Comparison of ENCODE assay signal across 23 mouse cellular contexts in genomic region chr5:137723840-137724239, GRCm38 (mm10). TPM values are rescaled to one million over a fixed set of nuclear protein-coding genes. Genes with fewer than 3 reads are reported as not detected.
DNase-seq lines count a peak whose midpoint lies in the region; ATAC-seq and TF ChIP-seq lines count a peak whose summit lies in the region.
"Had no signal": no experiment of that assay in that cellular context is flagged by ENCODE, and none has a peak within 500 bp of the region (broad histone marks: within the 10 kb centered on the region; RNA-seq: fewer than 3 reads in every experiment).

No protein-coding gene starts in this region.

- H3K4me1 ChIP-seq in spleen, adult 2 months (ENCODE audit: control insufficient read depth, insufficient read depth, insufficient read length) = peaks cover 12% of the 10 kb centered on the region; the same call in 1 of the 2 replicates
- no peaks in the 10 kb centered on the region for H3K4me1 ChIP-seq in forebrain, embryonic 12.5 days
- H3K4me1 ChIP-seq: forebrain, embryonic 15.5 days had no signal

- no peak overlapping the region for H3K4me2 ChIP-seq in forebrain, embryonic 12.5 days
- H3K4me2 ChIP-seq: embryonic facial prominence, embryonic 15.5 days; forebrain, embryonic 15.5 days; hindbrain, embryonic 14.5 days; intestine, embryonic 15.5 days had no signal

- peak overlapping the region; percentile 65 for H3K27ac ChIP-seq in spleen, adult 2 months (ENCODE audit: insufficient read depth, low read length)
- no peak overlapping the region for H3K27ac ChIP-seq in forebrain, embryonic 12.5 days
- H3K27ac ChIP-seq: embryonic facial prominence, embryonic 15.5 days; forebrain, embryonic 10.5 days; forebrain, embryonic 15.5 days; heart, embryonic 10.5 days; hindbrain, embryonic 10.5 days; hindbrain, embryonic 14.5 days; intestine, embryonic 15.5 days had no signal

- 20% methylated on average over 5 of the region's 5 CpGs for WGBS in spleen, adult 2 months
- WGBS in forebrain, embryonic 12.5 days = 93% methylated on average over 5 of the region's 5 CpGs

- peak in 1 of 2 experiments; percentile 27 for DNase-seq in spleen, adult 2 months (ENCODE audit: low read depth in 1 of 2, low spot score in 2 of 2)
- DNase-seq in spleen, postnatal 14 days (ENCODE audit: low spot score in 2 of 2) = no peak
- DNase-seq in left cerebral cortex, postnatal 25 days (ENCODE audit: low spot score in 2 of 2) = no peak
- DNase-seq: adrenal gland, postnatal 25 days; cerebellum, adult 11 months; cerebellum, adult 8-10 months; cerebellum, postnatal 14 days; gastrocnemius, postnatal 36 days; heart, adult 18-20 months; heart, postnatal 10 days had no signal

- no peak for TF ChIP-seq POLR2A in spleen, adult 2 months (IDR thresholded peaks at IDR 0.05; ENCODE audit: low read depth, low read length)

- ATAC-seq in granulocyte monocyte progenitor cell, adult 5-6 weeks (replicated peaks; ENCODE audit: poor library complexity, severe bottlenecking) = peak; percentile 63
- 0 out of 2 replicates have a peak, but pooled peaks have one; percentile 47 for ATAC-seq in monocyte, adult 5-6 weeks (replicated peaks; ENCODE audit: insufficient number of reproducible peaks, low FRiP score, low TSS enrichment, poor library complexity, severe bottlenecking)
- no peak for ATAC-seq in forebrain, embryonic 12.5 days (ENCODE audit: low FRiP score)
- ATAC-seq in cerebellum, adult (ENCODE audit: insufficient number of reproducible peaks, low FRiP score, low TSS enrichment) = no peak
- ATAC-seq: activated CD4-positive, CD25-positive, alpha-beta regulatory T cell, adult 4 months; forebrain, embryonic 15.5 days; intestine, embryonic 15.5 days had no signal

- no peaks in the 10 kb centered on the region for H3K27me3 ChIP-seq in spleen, adult 2 months (ENCODE audit: control insufficient read depth, insufficient read depth, low read length)
- no peaks in the 10 kb centered on the region; the same call in 1 of the 2 replicates for H3K27me3 ChIP-seq in forebrain, embryonic 12.5 days
- H3K27me3 ChIP-seq: embryonic facial prominence, embryonic 15.5 days; forebrain, embryonic 15.5 days; intestine, embryonic 15.5 days had no signal

- intact Hi-C loops in left cerebral cortex, postnatal 25 days (cut with DNase I) = loop anchor here (5.0 kb wide), 1 partner anchor 37 kb away; no protein-coding TSS in a partner anchor

- no peak overlapping the region for H3K9ac ChIP-seq in forebrain, embryonic 12.5 days
- H3K9ac ChIP-seq: embryonic facial prominence, embryonic 15.5 days; forebrain, embryonic 15.5 days; hindbrain, embryonic 14.5 days; intestine, embryonic 15.5 days had no signal

- no peak overlapping the region for H3K4me3 ChIP-seq in spleen, adult 2 months (ENCODE audit: extremely low read depth, insufficient read depth, insufficient read length)
- no peak overlapping the region for H3K4me3 ChIP-seq in forebrain, embryonic 12.5 days (replicated peaks)
- H3K4me3 ChIP-seq: embryonic facial prominence, embryonic 15.5 days; erythroblast, embryonic 14.5 days; forebrain, embryonic 10.5 days; forebrain, embryonic 15.5 days; heart, embryonic 10.5 days; hindbrain, embryonic 10.5 days; intestine, embryonic 15.5 days had no signal

- no peak for TF ChIP-seq CTCF in spleen, adult 2 months (IDR thresholded peaks at IDR 0.05; ENCODE audit: extremely low read depth, insufficient read depth, insufficient read length, insufficient replicate concordance)

- H3K9me3 ChIP-seq in forebrain, embryonic 12.5 days = no peaks in the 10 kb centered on the region
- H3K9me3 ChIP-seq: embryonic facial prominence, embryonic 15.5 days; forebrain, embryonic 10.5 days; forebrain, embryonic 15.5 days; heart, embryonic 10.5 days; hindbrain, embryonic 10.5 days; intestine, embryonic 15.5 days had no signal

- no peaks in the 10 kb centered on the region for H3K36me3 ChIP-seq in spleen, adult 2 months (ENCODE audit: control insufficient read depth, insufficient read depth, low read length)
- H3K36me3 ChIP-seq in forebrain, embryonic 12.5 days (replicated peaks) = 0 out of 2 replicates have a peak, but pooled peaks cover 2% of the 10 kb centered on the region
- H3K36me3 ChIP-seq: embryonic facial prominence, embryonic 15.5 days; heart, embryonic 10.5 days; hindbrain, embryonic 10.5 days; intestine, embryonic 15.5 days had no signal

RNA-seq across cellular contexts. Expression of gene Nyap1, which starts 17.6 kb away (rescaled TPM):
- polyA plus RNA-seq in spleen, adult 2 months (2012; rRNA removed) = 1.2 and 1.9 TPM in 2 replicates
- total RNA-seq in granulocyte monocyte progenitor cell, adult 5-6 weeks (2014; fragmentation: Nextera tagmentation) = not detected in 2 replicates
- total RNA-seq in granulocyte monocyte progenitor cell, adult 5-6 weeks (2017) = not detected in 2 replicates
- 0.19 to 1.2 TPM (median 0.43 TPM) in 3 replicates for total RNA-seq in monocyte, adult 5-6 weeks (2017)
- polyA plus RNA-seq in forebrain, embryonic 12.5 days (2016; fragmentation: Nextera tagmentation; extraction: Ambion mirVana) = 19.5 and 22.6 TPM in 2 replicates
- 10 to 100 TPM; 69.0 to 73.4 TPM for total RNA-seq in left cerebral cortex, postnatal 25 days (2021)

RNA-seq across cellular contexts. Expression of gene Tsc22d4, which starts 21.7 kb away (rescaled TPM):
- polyA plus RNA-seq in spleen, adult 2 months (2012; rRNA removed) = 133 and 180 TPM in 2 replicates
- total RNA-seq in granulocyte monocyte progenitor cell, adult 5-6 weeks (2014; fragmentation: Nextera tagmentation) = 71.5 and 78.5 TPM in 2 replicates
- total RNA-seq in granulocyte monocyte progenitor cell, adult 5-6 weeks (2017) = 57.5 and 74.8 TPM in 2 replicates
- total RNA-seq in monocyte, adult 5-6 weeks (2017) = 65.2 to 107 TPM (median 70.0 TPM) in 3 replicates
- 68.6 and 73.2 TPM in 2 replicates for polyA plus RNA-seq in forebrain, embryonic 12.5 days (2016; fragmentation: Nextera tagmentation; extraction: Ambion mirVana)
- total RNA-seq in left cerebral cortex, postnatal 25 days (2021) = 100 to 1,000 TPM; 173 to 195 TPM

RNA-seq across cellular contexts. Expression of gene Agfg2, which starts 39.3 kb away (rescaled TPM):
- 16.5 and 23.3 TPM in 2 replicates for polyA plus RNA-seq in spleen, adult 2 months (2012; rRNA removed)
- total RNA-seq in granulocyte monocyte progenitor cell, adult 5-6 weeks (2014; fragmentation: Nextera tagmentation) = 13.7 and 15.0 TPM in 2 replicates
- 10.7 and 13.9 TPM in 2 replicates for total RNA-seq in granulocyte monocyte progenitor cell, adult 5-6 weeks (2017)
- total RNA-seq in monocyte, adult 5-6 weeks (2017) = 7.7 to 11.8 TPM (median 9.0 TPM) in 3 replicates
- polyA plus RNA-seq in forebrain, embryonic 12.5 days (2016; fragmentation: Nextera tagmentation; extraction: Ambion mirVana) = 28.2 and 31.1 TPM in 2 replicates
- 10 to 100 TPM; 40.0 to 43.9 TPM for total RNA-seq in left cerebral cortex, postnatal 25 days (2021)

RNA-seq across cellular contexts. Expression of gene Ppp1r35, which starts 54.8 kb away (rescaled TPM):
- polyA plus RNA-seq in spleen, adult 2 months (2012; rRNA removed) = 43.9 and 55.3 TPM in 2 replicates
- total RNA-seq in granulocyte monocyte progenitor cell, adult 5-6 weeks (2014; fragmentation: Nextera tagmentation) = 29.4 and 36.7 TPM in 2 replicates
- 22.9 and 24.1 TPM in 2 replicates for total RNA-seq in granulocyte monocyte progenitor cell, adult 5-6 weeks (2017)
- 8.7 to 10.8 TPM (median 9.5 TPM) in 3 replicates for total RNA-seq in monocyte, adult 5-6 weeks (2017)
- polyA plus RNA-seq in forebrain, embryonic 12.5 days (2016; fragmentation: Nextera tagmentation; extraction: Ambion mirVana) = 55.7 and 60.1 TPM in 2 replicates
- 10 to 100 TPM; 23.4 to 27.1 TPM for total RNA-seq in left cerebral cortex, postnatal 25 days (2021)

Comparison
In these comparisons a context has a peak if more than half of its experiments do, and no peak if none do; other contexts are left out.
1. ATAC-seq: peak in granulocyte monocyte progenitor cell, adult 5-6 weeks (single experiment) and monocyte, adult 5-6 weeks (single experiment); none in forebrain, embryonic 12.5 days (single experiment) and cerebellum, adult (single experiment).
2. RNA of gene Nyap1, which starts 17.6 kb away (total RNA-seq): 69.0 to 73.4 TPM in left cerebral cortex, postnatal 25 days; 0.19 to 1.2 TPM in monocyte, adult 5-6 weeks and not detected in granulocyte monocyte progenitor cell, adult 5-6 weeks; every median in the first group is over 10 times any median in the second.